ENCODE assay signal across 8 mouse cellular contexts in genomic region chr19:18889117-18889627, GRCm38 (mm10).
DNase-seq lines count a peak whose midpoint lies in the region; ATAC-seq lines count a peak whose summit lies in the region.

No protein-coding gene starts in this region.

- ATAC-seq in neural tube, embryonic 12.5 days (ENCODE audit: low FRiP score, low read depth), result peak; percentile 84

- 9% methylated on average over 11 of the region's 11 CpGs for WGBS in neural tube, embryonic 12.5 days

- peak overlapping the region; percentile 40 for H3K9ac ChIP-seq in neural tube, embryonic 12.5 days

- DNase-seq in adrenal gland, adult 2 months, result peak; percentile 12
- DNase-seq in adrenal gland, adult 18-20 months (ENCODE audit: low spot score in 2 of 2), result no peak
- DNase-seq in cerebellum, adult 9-11 months, result peak; percentile 28
- peak; percentile 47 to 61 for DNase-seq in frontal cortex, postnatal 10 days (ENCODE audit: low spot score in 2 of 2)
- peak; percentile 44 to 57 for DNase-seq in layer of hippocampus, postnatal 10 days (ENCODE audit: low spot score in 2 of 2)
- no peak for DNase-seq in thymus, postnatal 14 days
- no peak for DNase-seq in testis, postnatal 10 days (ENCODE audit: low spot score)

- H3K4me1 ChIP-seq in neural tube, embryonic 12.5 days, result peaks cover 10% of the 10 kb centered on the region; the same call in 1 of the 2 replicates

- H3K36me3 ChIP-seq in neural tube, embryonic 12.5 days, result no peaks in the 10 kb centered on the region

- no peaks in the 10 kb centered on the region for H3K9me3 ChIP-seq in neural tube, embryonic 12.5 days

- H3K27me3 ChIP-seq in neural tube, embryonic 12.5 days (replicated peaks), result no peaks in the 10 kb centered on the region

- peak overlapping the region; percentile 23 for H3K4me3 ChIP-seq in neural tube, embryonic 12.5 days

- H3K4me2 ChIP-seq in neural tube, embryonic 12.5 days (replicated peaks), result peak overlapping the region; percentile 57

- peak overlapping the region; percentile 32; the same call in 1 of the 2 replicates for H3K27ac ChIP-seq in neural tube, embryonic 12.5 days

Comparison
In these comparisons a context has a peak if more than half of its experiments do, and no peak if none do; other contexts are left out.
1. DNase-seq: peak in adrenal gland, adult 2 months (single experiment), cerebellum, adult 9-11 months (single experiment), frontal cortex, postnatal 10 days (2 of 2) and layer of hippocampus, postnatal 10 days (2 of 2); none in adrenal gland, adult 18-20 months (0 of 2), thymus, postnatal 14 days (single experiment) and testis, postnatal 10 days (single experiment).